Mouse (Mus musculus): ENCODE results near the gene Mr1.

DNA sequence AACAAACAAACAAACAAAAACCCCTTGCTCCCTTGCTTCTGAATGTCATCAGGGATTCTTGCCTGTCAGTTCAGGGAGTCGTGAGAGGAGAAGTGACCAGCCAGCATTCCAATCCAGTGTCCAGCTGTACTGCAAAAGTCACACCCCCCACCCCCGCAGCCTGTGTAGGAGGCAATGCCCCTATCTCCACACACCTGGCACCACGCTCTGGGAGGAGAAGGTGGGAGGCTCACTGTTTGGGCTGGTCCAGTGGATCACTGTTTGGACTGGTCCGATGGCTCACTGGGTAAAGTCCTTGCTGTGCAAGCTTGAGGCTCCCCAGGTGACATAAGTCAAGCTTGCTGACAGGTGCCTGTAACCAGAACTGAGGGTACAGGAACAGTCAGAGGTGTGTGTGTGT lies 34.5 kb downstream of the Mr1 start:
- TF ChIP-seq CTCF (IDR thresholded peaks at IDR 0.05; ENCODE audit: borderline replicate concordance, insufficient read depth, low read depth, low read length) (no peak), POLR2A (IDR thresholded peaks at IDR 0.05; ENCODE audit: borderline replicate concordance, insufficient read depth, low read length) (no peak)
